Mouse (Mus musculus): Measurements from ENCODE around the gene Akap8l.

GRCm38 (mm10) chr17:32365296-32365695 is 14.9 kb upstream of the Akap8l start:
- TF ChIP-seq CTCF (IDR thresholded peaks at IDR 0.05; ENCODE audit: extremely low read depth, insufficient read depth, low read length) (no peak), POLR2A (IDR thresholded peaks at IDR 0.05; ENCODE audit: extremely low read depth, insufficient read depth, low read length) (no peak)

Data from cortical plate, adult 2 months (tissue).